Mouse (Mus musculus): ENCODE measurements at regions not wholly inside any gene's neighbourhood (a gene's known extent, or its start where the extent isn't known, plus 50 kb on each side); places are given as distances from the start of the nearest gene placed in this dataset.

GRCm38 (mm10) chr2:159290081-159290480, 495.5 kb downstream of the Dhx35 start:
- no peaks in the 10 kb centered on the region for H3K27me3 ChIP-seq (ENCODE audit: control insufficient read depth in 1 of 2, insufficient read depth in 2 of 2, low read length in 2 of 2)
- no peak overlapping the region for H3K4me3 ChIP-seq (ENCODE audit: control insufficient read depth in 1 of 2, insufficient read depth in 1 of 2, low read depth in 2 of 2, low read length in 2 of 2)
- DNase-seq (ENCODE audit: low read depth, low spot score): no peak
- H3K4me1 ChIP-seq (ENCODE audit: control insufficient read depth in 1 of 2, insufficient read depth in 2 of 2, low read length in 2 of 2): no peaks in the 10 kb centered on the region
- no peaks in the 10 kb centered on the region for H3K79me2 ChIP-seq (ENCODE audit: control insufficient read depth, insufficient read depth, low read length, poor library complexity)
- TF ChIP-seq SIN3A (IDR thresholded peaks at IDR 0.05; ENCODE audit: low read length): no peak
- no peak for TF ChIP-seq CHD2 (IDR thresholded peaks at IDR 0.05; ENCODE audit: low read length)
- no peak for TF ChIP-seq NELFE (IDR thresholded peaks at IDR 0.05; ENCODE audit: low read depth, low read length)
- no peak for TF ChIP-seq RCOR1 (IDR thresholded peaks at IDR 0.05; ENCODE audit: low read depth, low read length)
- no peak overlapping the region for H3K9ac ChIP-seq (ENCODE audit: control insufficient read depth, low read depth, low read length, poor library complexity, severe bottlenecking)
- H3K27ac ChIP-seq (ENCODE audit: control insufficient read depth, low read depth, low read length): no peak overlapping the region
- no peaks in the 10 kb centered on the region for H3K9me3 ChIP-seq (replicated peaks; ENCODE audit: insufficient read depth, low read length)
- no peaks in the 10 kb centered on the region for H3K36me3 ChIP-seq (ENCODE audit: control insufficient read depth in 1 of 2, insufficient read depth in 2 of 2, low read length in 2 of 2)

GRCm38 (mm10) chr2:159307001-159307400, 512.4 kb downstream of the Dhx35 start:
- TF ChIP-seq JUND (IDR thresholded peaks at IDR 0.05; ENCODE audit: low read depth, low read length): no peak
- TF ChIP-seq POLR2AphosphoS2 (IDR thresholded peaks at IDR 0.05; ENCODE audit: low read length): no peak
- no peak for TF ChIP-seq CHD1 (IDR thresholded peaks at IDR 0.05; ENCODE audit: low read depth, low read length)
- no peak for TF ChIP-seq ETS1 (IDR thresholded peaks at IDR 0.05; ENCODE audit: low read depth, low read length)
- TF ChIP-seq KAT2A (conservative IDR thresholded peaks at IDR 0.05; ENCODE audit: low read depth, low read length): no peak
- no peaks in the 10 kb centered on the region for H3K79me2 ChIP-seq (ENCODE audit: control insufficient read depth, insufficient read depth, low read length, poor library complexity)
- H3K4me3 ChIP-seq (ENCODE audit: control insufficient read depth in 1 of 2, insufficient read depth in 1 of 2, low read depth in 2 of 2, low read length in 2 of 2): no peak overlapping the region
- H3K36me3 ChIP-seq (ENCODE audit: control insufficient read depth in 1 of 2, insufficient read depth in 2 of 2, low read length in 2 of 2): no peaks in the 10 kb centered on the region
- no peak overlapping the region for H3K27ac ChIP-seq (ENCODE audit: control insufficient read depth, low read depth, low read length)
- H3K9ac ChIP-seq (ENCODE audit: control insufficient read depth, low read depth, low read length, poor library complexity, severe bottlenecking): no peak overlapping the region
- no peaks in the 10 kb centered on the region for H3K4me1 ChIP-seq (ENCODE audit: control insufficient read depth in 1 of 2, insufficient read depth in 2 of 2, low read length in 2 of 2)
- no peak for DNase-seq (ENCODE audit: low read depth, low spot score)
- H3K27me3 ChIP-seq (ENCODE audit: control insufficient read depth in 1 of 2, insufficient read depth in 2 of 2, low read length in 2 of 2): no peaks in the 10 kb centered on the region
- H3K9me3 ChIP-seq (replicated peaks; ENCODE audit: insufficient read depth, low read length): no peaks in the 10 kb centered on the region; the same call in 1 of the 2 replicates

GRCm38 (mm10) chr2:159334711-159335110, 540.1 kb downstream of the Dhx35 start:
- Histone ChIP-seq H3K4me3 (ENCODE audit: control insufficient read depth in 1 of 2, insufficient read depth in 1 of 2, low read depth in 2 of 2, low read length in 2 of 2) (no peak overlapping the region), H3K36me3 (ENCODE audit: control insufficient read depth in 1 of 2, insufficient read depth in 2 of 2, low read length in 2 of 2) (no peaks in the 10 kb centered on the region), H3K27ac (ENCODE audit: control insufficient read depth, low read depth, low read length) (no peak overlapping the region), H3K4me1 (ENCODE audit: control insufficient read depth in 1 of 2, insufficient read depth in 2 of 2, low read length in 2 of 2) (no peaks in the 10 kb centered on the region), H3K79me2 (ENCODE audit: control insufficient read depth, insufficient read depth, low read length, poor library complexity) (no peaks in the 10 kb centered on the region), H3K27me3 (ENCODE audit: control insufficient read depth in 1 of 2, insufficient read depth in 2 of 2, low read length in 2 of 2) (no peaks in the 10 kb centered on the region), H3K9me3 (replicated peaks; ENCODE audit: insufficient read depth, low read length) (no peaks in the 10 kb centered on the region), H3K9ac (ENCODE audit: control insufficient read depth, low read depth, low read length, poor library complexity, severe bottlenecking) (no peak overlapping the region)
- DNase-seq (ENCODE audit: low read depth, low spot score): no peak
- no peak for TF ChIP-seq TCF12 (IDR thresholded peaks at IDR 0.05; ENCODE audit: low read depth, low read length)
- TF ChIP-seq RAD21 (IDR thresholded peaks at IDR 0.05; ENCODE audit: low read depth, low read length): no peak
- TF ChIP-seq SIN3A (IDR thresholded peaks at IDR 0.05; ENCODE audit: low read length): no peak
- TF ChIP-seq ZMIZ1 (IDR thresholded peaks at IDR 0.05; ENCODE audit: low read depth, low read length): no peak
- no peak for TF ChIP-seq EP300 (IDR thresholded peaks at IDR 0.05; ENCODE audit: low read depth in 1 of 2, low read length in 2 of 2)
